ENCODE assay signal across 8 mouse cellular contexts in genomic region chr2:75937520-75938116, GRCm38 (mm10). TPM values are rescaled to one million over a fixed set of nuclear protein-coding genes. Genes with fewer than 3 reads are reported as not detected.
DNase-seq lines count a peak whose midpoint lies in the region; ATAC-seq lines count a peak whose summit lies in the region.
"Not testable (repeated sequence)": the region's sequence is repeated elsewhere in the genome, so short reads cannot be mapped to it uniquely, and the experiment has no call there.

No protein-coding gene starts in this region.

- peak overlapping the region; percentile 67; the same call in 1 of the 2 replicates for H3K9ac ChIP-seq in ES-E14 (ENCODE audit: insufficient read depth, low read depth, low read length, poor library complexity, severe bottlenecking)
- H3K9ac ChIP-seq in forebrain, embryonic 15.5 days (replicated peaks), result peak overlapping the region; percentile 62
- peak overlapping the region; percentile 58 for H3K9ac ChIP-seq in liver, embryonic 12.5 days
- peak overlapping the region; percentile 64 for H3K9ac ChIP-seq in midbrain, embryonic 13.5 days (replicated peaks)
- not testable (repeated sequence) for H3K9ac ChIP-seq in stomach, embryonic 15.5 days

- H3K27me3 ChIP-seq in forebrain, embryonic 15.5 days; liver, embryonic 12.5 days (replicated peaks); midbrain, embryonic 13.5 days; stomach, embryonic 15.5 days (replicated peaks): not testable (repeated sequence)

- in situ Hi-C loops in ES-E14 (cut with MboI; ENCODE audit: low sequenced_read_pairs in 2 of 2, unreplicated experiment in 2 of 2), result not testable (repeated sequence)

- not testable (repeated sequence) for H3K27ac ChIP-seq in ES-E14 (ENCODE audit: insufficient read depth, low read depth, low read length, poor library complexity, severe bottlenecking); liver, embryonic 12.5 days; midbrain, embryonic 13.5 days; stomach, embryonic 15.5 days
- peak overlapping the region; percentile 91; the same call in 1 of the 2 replicates for H3K27ac ChIP-seq in forebrain, embryonic 15.5 days (replicated peaks)

- H3K4me1 ChIP-seq in ES-E14 (ENCODE audit: control insufficient read depth in 2 of 2, insufficient read depth in 2 of 2, low read length in 2 of 2, poor library complexity in 1 of 2); forebrain, embryonic 15.5 days; liver, embryonic 12.5 days; midbrain, embryonic 13.5 days (replicated peaks): not testable (repeated sequence)
- H3K4me1 ChIP-seq in stomach, embryonic 15.5 days, result peaks cover 10% of the 10 kb centered on the region; the same call in 1 of the 2 replicates

- H3K36me3 ChIP-seq in ES-E14 (ENCODE audit: control insufficient read depth, insufficient read depth, low read length, poor library complexity, severe bottlenecking); forebrain, embryonic 15.5 days; liver, embryonic 12.5 days; midbrain, embryonic 13.5 days; stomach, embryonic 15.5 days: not testable (repeated sequence)

- intact Hi-C loops in heart, postnatal 10 days (cut with DNase I), result not testable (repeated sequence)

- 71% methylated on average over 16 of the region's 17 CpGs for WGBS in forebrain, embryonic 15.5 days
- 62% methylated on average over 16 of the region's 17 CpGs for WGBS in liver, embryonic 12.5 days (ENCODE audit: insufficient replicate concordance)
- 71% methylated on average over 17 of the region's 17 CpGs for WGBS in midbrain, embryonic 13.5 days
- WGBS in stomach, embryonic 15.5 days, result 65% methylated on average over 15 of the region's 17 CpGs

- H3K9me3 ChIP-seq in ES-E14 (ENCODE audit: control insufficient read depth, insufficient read depth, low read depth, low read length); forebrain, embryonic 15.5 days; liver, embryonic 12.5 days (replicated peaks); midbrain, embryonic 13.5 days; stomach, embryonic 15.5 days: not testable (repeated sequence)

- H3K4me2 ChIP-seq in forebrain, embryonic 15.5 days (replicated peaks), result peak overlapping the region; percentile 53
- peak overlapping the region; percentile 69 for H3K4me2 ChIP-seq in liver, embryonic 12.5 days
- peak overlapping the region; percentile 58 for H3K4me2 ChIP-seq in midbrain, embryonic 13.5 days (replicated peaks)
- H3K4me2 ChIP-seq in stomach, embryonic 15.5 days, result peak overlapping the region; percentile 56

- DNase-seq in ES-E14 (ENCODE audit: low read depth, low spot score), result not testable (repeated sequence)
- DNase-seq in heart, postnatal 10 days, result peak; percentile 50 to 54
- DNase-seq in kidney, adult 9 months, result peak; percentile 16

- ATAC-seq in common myeloid progenitor, adult 5-6 weeks (replicated peaks; ENCODE audit: low read depth, poor library complexity, severe bottlenecking), result peak; percentile 6; the same call in 1 of the 2 replicates
- not testable (repeated sequence) for ATAC-seq in forebrain, embryonic 15.5 days (replicated peaks); stomach, embryonic 15.5 days (ENCODE audit: insufficient read depth, low FRiP score, low read depth)
- peak; percentile 13 for ATAC-seq in liver, embryonic 12.5 days
- peak; percentile 67 for ATAC-seq in midbrain, embryonic 13.5 days

- peak overlapping the region in 1 of 2 experiments; percentile 65; a peak in 2 of 4 replicates for H3K4me3 ChIP-seq in ES-E14 (ENCODE audit: insufficient read depth in 1 of 2, low read depth in 1 of 2, low read length in 2 of 2, poor library complexity in 1 of 2, severe bottlenecking in 1 of 2)
- peak overlapping the region; percentile 60 for H3K4me3 ChIP-seq in forebrain, embryonic 15.5 days
- peak overlapping the region; percentile 63 for H3K4me3 ChIP-seq in liver, embryonic 12.5 days
- peak overlapping the region; percentile 55 for H3K4me3 ChIP-seq in midbrain, embryonic 13.5 days (replicated peaks)
- peak overlapping the region; percentile 54 for H3K4me3 ChIP-seq in stomach, embryonic 15.5 days (replicated peaks)

RNA-seq across cellular contexts. Expression of gene Ttc30b, which starts 0.8 kb away (rescaled TPM):
- total RNA-seq in ES-E14 (2012; rRNA removed), result 2.3 and 2.6 TPM in 2 replicates
- total RNA-seq in common myeloid progenitor, adult 5-6 weeks (2017), result 3.2 and 5.1 TPM in 2 replicates
- 15.3 and 19.3 TPM in 2 replicates for polyA plus RNA-seq in forebrain, embryonic 15.5 days (2015; fragmentation: Nextera tagmentation; extraction: Ambion mirVana)
- 10 to 100 TPM; 13.6 to 14.9 TPM for total RNA-seq in heart, postnatal 10 days (2021)
- 0.81 and 1.9 TPM in 2 replicates for polyA plus RNA-seq in liver, embryonic 12.5 days (2016; fragmentation: Nextera tagmentation; extraction: Ambion mirVana)
- polyA plus RNA-seq in midbrain, embryonic 13.5 days (2015; fragmentation: Nextera tagmentation; extraction: Ambion mirVana), result 15.3 and 15.7 TPM in 2 replicates
- 9.5 and 10.7 TPM in 2 replicates for polyA plus RNA-seq in stomach, embryonic 15.5 days (2015; fragmentation: Nextera tagmentation; extraction: Ambion mirVana)

RNA-seq across cellular contexts. Expression of gene Ttc30a2, which starts 40.4 kb away (rescaled TPM):
- total RNA-seq in ES-E14 (2012; rRNA removed), result 0.36 and 0.42 TPM in 2 replicates
- not detected in 2 replicates for total RNA-seq in common myeloid progenitor, adult 5-6 weeks (2017)
- polyA plus RNA-seq in forebrain, embryonic 15.5 days (2015; fragmentation: Nextera tagmentation; extraction: Ambion mirVana), result 0.47 and 0.79 TPM in 2 replicates
- 1 to 10 TPM; 1.0 to 1.6 TPM for total RNA-seq in heart, postnatal 10 days (2021)
- polyA plus RNA-seq in liver, embryonic 12.5 days (2016; fragmentation: Nextera tagmentation; extraction: Ambion mirVana), result 0.28 TPM in 1 of 2 replicates, not detected in the other
- polyA plus RNA-seq in midbrain, embryonic 13.5 days (2015; fragmentation: Nextera tagmentation; extraction: Ambion mirVana), result 1.1 and 1.6 TPM in 2 replicates
- 0.19 and 0.37 TPM in 2 replicates for polyA plus RNA-seq in stomach, embryonic 15.5 days (2015; fragmentation: Nextera tagmentation; extraction: Ambion mirVana)

RNA-seq across cellular contexts. Expression of gene Ttc30a1, which starts 44.1 kb away (rescaled TPM):
- total RNA-seq in ES-E14 (2012; rRNA removed), result 4.7 and 6.1 TPM in 2 replicates
- total RNA-seq in common myeloid progenitor, adult 5-6 weeks (2017), result 4.5 and 5.1 TPM in 2 replicates
- polyA plus RNA-seq in forebrain, embryonic 15.5 days (2015; fragmentation: Nextera tagmentation; extraction: Ambion mirVana), result 7.7 and 8.4 TPM in 2 replicates
- total RNA-seq in heart, postnatal 10 days (2021), result 1 to 10 TPM; 2.7 to 3.6 TPM
- polyA plus RNA-seq in liver, embryonic 12.5 days (2016; fragmentation: Nextera tagmentation; extraction: Ambion mirVana), result 2.2 and 2.3 TPM in 2 replicates
- 8.5 TPM in 2 replicates for polyA plus RNA-seq in midbrain, embryonic 13.5 days (2015; fragmentation: Nextera tagmentation; extraction: Ambion mirVana)
- 6.1 and 7.2 TPM in 2 replicates for polyA plus RNA-seq in stomach, embryonic 15.5 days (2015; fragmentation: Nextera tagmentation; extraction: Ambion mirVana)
